Mouse (Mus musculus): ENCODE results near the gene Muc1. TPM values are rescaled to one million over a fixed set of nuclear protein-coding genes. Genes with fewer than 3 reads are reported as not detected.

Gene Muc1
- polyA plus RNA-seq, 1 experiment, result not detected

DNA sequence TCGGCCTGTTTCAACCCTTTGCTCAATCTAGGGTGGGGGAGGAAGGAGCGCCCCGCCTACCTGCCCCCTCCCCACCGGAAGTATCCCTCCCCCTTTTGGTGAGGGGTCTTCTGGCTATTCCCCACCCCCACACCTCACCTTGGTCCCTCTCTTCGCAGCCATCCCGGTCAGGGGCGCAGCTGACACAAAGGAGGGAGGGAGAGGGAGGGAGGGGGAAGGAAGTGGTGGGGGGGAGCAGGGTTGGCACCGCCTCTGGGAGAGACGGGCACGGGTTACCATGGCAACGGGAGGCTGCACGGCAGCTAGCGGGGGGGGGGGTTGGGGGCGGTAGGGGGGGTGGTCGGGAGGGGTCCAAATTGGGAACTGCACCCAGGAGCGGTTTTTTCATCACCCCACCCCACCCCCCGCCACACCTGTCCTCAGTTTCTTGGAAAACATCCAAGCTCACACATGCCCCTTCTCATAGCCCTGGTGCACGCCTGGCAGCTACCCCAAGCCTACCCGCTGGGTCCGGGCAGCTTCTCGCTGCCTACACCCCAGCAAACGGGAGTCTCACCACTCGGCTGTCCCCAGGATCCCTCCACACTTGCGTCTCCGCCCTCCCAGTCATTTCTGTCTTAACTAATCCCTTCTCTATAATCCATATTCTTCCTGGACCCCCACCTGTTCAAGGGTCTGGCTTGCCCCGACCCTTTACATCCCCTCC, 16.3 kb downstream of the Muc1 start:
- TF ChIP-seq CTCF (IDR thresholded peaks at IDR 0.05; ENCODE audit: low read depth, low read length) (no peak), POLR2A (IDR thresholded peaks at IDR 0.05; ENCODE audit: borderline replicate concordance, low read depth, low read length) (no peak)
- H3K4me3 ChIP-seq (ENCODE audit: insufficient read depth, low read length), result peak overlapping the region; percentile 30
- H3K27ac ChIP-seq (ENCODE audit: insufficient read depth, low read depth, low read length), result no peak overlapping the region
- peaks cover 10% of the 10 kb centered on the region for H3K4me1 ChIP-seq (ENCODE audit: control insufficient read depth, insufficient read depth, low read length)

- Histone ChIP-seq H3K4me1 (ENCODE audit: control insufficient read depth, insufficient read depth, low read length) (peaks cover 16% of the 10 kb centered on the region), H3K4me3 (ENCODE audit: insufficient read depth, low read length) (peak within 1 kb of the TSS; percentile 81), H3K27ac (ENCODE audit: insufficient read depth, low read depth, low read length) (peak within 1 kb of the TSS; percentile 43)
- TF ChIP-seq CTCF (IDR thresholded peaks at IDR 0.05; ENCODE audit: low read depth, low read length), result 0 out of 2 replicates have a peak, but pooled peaks have one; percentile 0
- TF ChIP-seq POLR2A (IDR thresholded peaks at IDR 0.05; ENCODE audit: borderline replicate concordance, low read depth, low read length), result no peak
Observed at GRCm38 (mm10) chr3:89245688-89246171, 16.9 kb downstream of the Muc1 start, which contains the start of gene Krtcap2. Krtcap2 (plus strand) TSS chr3:89245966.

- Histone ChIP-seq H3K4me1 (ENCODE audit: control insufficient read depth, insufficient read depth, low read length) (peaks cover 23% of the 10 kb centered on the region), H3K27ac (ENCODE audit: insufficient read depth, low read depth, low read length) (peak within 1 kb of the TSS; percentile 43), H3K4me3 (ENCODE audit: insufficient read depth, low read length) (peak within 1 kb of the TSS; percentile 81)
- no peak for TF ChIP-seq POLR2A (IDR thresholded peaks at IDR 0.05; ENCODE audit: borderline replicate concordance, low read depth, low read length)
- peak; percentile 55 for TF ChIP-seq CTCF (IDR thresholded peaks at IDR 0.05; ENCODE audit: low read depth, low read length)
Observed at GRCm38 (mm10) chr3:89246261-89247100, 17.6 kb downstream of the Muc1 start, which contains the start of gene Trim46. Trim46 (minus strand) TSS chr3:89246309.

DNA sequence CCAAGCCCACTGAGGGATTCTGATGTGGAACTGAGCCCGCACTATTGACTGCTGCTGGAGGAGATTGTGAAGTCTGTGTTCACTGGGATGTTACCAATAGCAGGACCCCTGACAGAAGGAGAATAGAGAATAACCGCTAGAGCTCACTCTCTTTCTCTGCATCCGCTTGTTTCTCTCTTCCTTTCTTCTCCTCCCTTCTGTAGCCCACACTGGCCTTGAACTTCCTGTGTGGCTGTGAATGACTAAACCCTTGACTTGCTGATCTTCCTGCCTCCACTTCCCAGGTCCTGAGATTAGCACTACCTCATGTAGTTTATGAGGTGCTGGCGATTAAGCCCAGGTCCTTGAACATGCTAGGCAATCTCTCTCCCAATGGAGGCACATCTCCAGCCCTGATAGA, 18.6 kb downstream of the Muc1 start:
- Histone ChIP-seq H3K4me1 (ENCODE audit: control insufficient read depth, insufficient read depth, low read length) (peaks cover 28% of the 10 kb centered on the region), H3K27ac (ENCODE audit: insufficient read depth, low read depth, low read length) (no peak overlapping the region), H3K4me3 (ENCODE audit: insufficient read depth, low read length) (peak overlapping the region; percentile 81; the same call in 1 of the 2 replicates)
- no peak for TF ChIP-seq CTCF (IDR thresholded peaks at IDR 0.05; ENCODE audit: low read depth, low read length)
- TF ChIP-seq POLR2A (IDR thresholded peaks at IDR 0.05; ENCODE audit: borderline replicate concordance, low read depth, low read length), result no peak

DNA sequence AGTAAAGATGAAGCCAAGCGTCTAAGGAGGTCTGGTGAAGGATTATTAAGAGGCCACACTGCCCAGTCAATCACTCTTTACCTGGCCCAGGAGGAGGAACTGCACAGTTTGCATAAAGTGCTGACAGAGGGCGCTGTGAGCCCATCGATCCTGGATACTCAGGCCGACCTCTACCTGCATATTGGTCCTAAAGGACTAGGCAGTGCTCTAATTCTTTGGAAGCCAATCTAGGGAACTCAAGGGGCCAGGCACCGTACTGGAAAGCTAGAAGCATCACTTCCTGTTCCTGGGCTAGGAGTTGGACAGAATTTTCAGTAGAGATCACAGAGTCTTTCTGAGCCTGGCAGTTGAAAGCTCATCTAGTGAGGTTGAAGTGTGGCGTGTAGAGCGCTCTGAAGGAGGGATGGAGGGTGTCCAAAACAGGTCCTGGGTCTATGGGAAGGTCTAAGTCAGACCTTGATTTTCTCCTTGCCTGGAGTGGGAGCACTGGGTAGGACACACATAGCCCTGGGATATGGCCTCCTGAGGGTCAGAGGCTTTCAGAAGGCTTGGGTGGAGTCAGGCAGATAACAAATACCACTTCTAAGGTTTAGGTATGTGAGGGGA, 21.7 kb downstream of the Muc1 start:
- Histone ChIP-seq H3K4me3 (ENCODE audit: insufficient read depth, low read length) (no peak overlapping the region), H3K27ac (ENCODE audit: insufficient read depth, low read depth, low read length) (no peak overlapping the region), H3K4me1 (ENCODE audit: control insufficient read depth, insufficient read depth, low read length) (peaks cover 26% of the 10 kb centered on the region)
- no peak for TF ChIP-seq POLR2A (IDR thresholded peaks at IDR 0.05; ENCODE audit: borderline replicate concordance, low read depth, low read length)
- TF ChIP-seq CTCF (IDR thresholded peaks at IDR 0.05; ENCODE audit: low read depth, low read length), result no peak

DNA sequence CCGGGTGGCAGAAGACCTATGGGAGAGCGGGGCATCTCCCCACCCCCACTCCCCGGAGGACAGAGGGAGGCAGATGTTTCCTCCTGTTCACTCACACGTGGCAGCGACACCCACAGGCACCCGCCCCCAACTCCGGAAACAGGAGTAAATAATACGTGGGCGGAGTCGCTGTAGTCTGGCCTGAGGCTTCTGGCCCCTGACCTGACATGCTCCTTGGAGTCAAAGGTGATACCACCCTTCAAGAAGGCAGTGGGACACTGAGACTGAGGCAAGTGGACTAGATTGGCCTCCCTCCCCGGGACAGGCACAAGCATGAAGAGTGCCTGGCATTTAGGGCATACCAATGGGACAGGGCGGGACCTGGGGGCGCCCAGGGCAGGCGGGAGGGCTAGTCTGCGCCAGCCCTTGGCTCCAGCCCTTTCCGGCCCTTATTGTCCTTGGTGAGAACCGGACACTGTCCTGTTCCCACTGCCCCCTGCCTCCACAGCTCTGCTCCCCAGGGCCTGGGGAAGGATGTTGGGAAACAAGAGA, 22.6 kb downstream of the Muc1 start:
- Histone ChIP-seq H3K27ac (ENCODE audit: insufficient read depth, low read depth, low read length) (no peak overlapping the region), H3K4me3 (ENCODE audit: insufficient read depth, low read length) (peak overlapping the region; percentile 20)
- TF ChIP-seq CTCF (IDR thresholded peaks at IDR 0.05; ENCODE audit: low read depth, low read length), result no peak
- TF ChIP-seq POLR2A (IDR thresholded peaks at IDR 0.05; ENCODE audit: borderline replicate concordance, low read depth, low read length), result no peak

DNA sequence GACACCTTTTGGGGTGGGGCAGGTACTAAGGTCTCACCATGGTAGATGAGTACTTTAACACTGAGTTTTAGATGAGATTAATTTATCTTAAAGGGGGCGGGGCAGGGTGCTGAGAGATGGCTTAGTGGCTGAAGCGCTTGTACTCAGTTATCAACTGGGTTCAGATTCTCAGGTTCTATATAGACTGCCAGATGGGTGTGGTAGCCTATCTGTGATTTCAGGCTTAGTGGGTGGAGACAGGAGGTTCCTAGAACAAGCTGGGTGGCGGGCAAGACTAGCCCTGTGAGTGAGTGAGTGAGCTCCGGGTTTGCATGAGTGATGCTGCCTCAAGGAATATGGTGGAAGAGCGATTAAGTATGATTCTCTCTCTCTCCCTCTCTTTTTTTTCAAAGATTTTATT, 26.1 kb downstream of the Muc1 start:
- Histone ChIP-seq H3K27ac (ENCODE audit: insufficient read depth, low read depth, low read length) (no peak overlapping the region), H3K4me1 (ENCODE audit: control insufficient read depth, insufficient read depth, low read length) (peaks cover 22% of the 10 kb centered on the region), H3K4me3 (ENCODE audit: insufficient read depth, low read length) (no peak overlapping the region)
- no peak for TF ChIP-seq CTCF (IDR thresholded peaks at IDR 0.05; ENCODE audit: low read depth, low read length)
- TF ChIP-seq POLR2A (IDR thresholded peaks at IDR 0.05; ENCODE audit: borderline replicate concordance, low read depth, low read length), result no peak

More for the DNA sequence above, 22.6 kb downstream of the Muc1 start:
- peaks cover 30% of the 10 kb centered on the region for H3K4me1 ChIP-seq (ENCODE audit: control insufficient read depth, insufficient read depth, low read length)

DNA sequence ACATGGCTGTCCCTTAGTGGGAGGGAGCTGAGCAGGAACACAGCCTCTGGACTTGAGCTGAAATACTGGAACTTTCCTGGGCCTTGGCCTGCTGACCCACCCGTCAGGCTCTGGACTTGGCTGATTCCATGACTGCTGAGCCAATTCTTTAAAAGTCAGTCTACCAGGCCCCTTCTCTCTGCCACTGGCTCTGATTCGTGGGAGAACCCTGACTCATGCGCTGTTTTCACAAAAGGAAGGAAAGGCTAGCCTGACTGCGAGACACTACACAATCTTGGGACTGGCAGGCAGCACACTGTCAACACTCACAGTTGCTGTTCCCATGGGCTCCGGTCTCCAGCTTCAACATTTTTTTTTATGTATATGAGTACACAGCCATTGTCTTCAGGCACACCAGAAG, 27.3 kb downstream of the Muc1 start:
- TF ChIP-seq POLR2A (IDR thresholded peaks at IDR 0.05; ENCODE audit: borderline replicate concordance, low read depth, low read length) (no peak), CTCF (IDR thresholded peaks at IDR 0.05; ENCODE audit: low read depth, low read length) (no peak)
- Histone ChIP-seq H3K4me3 (ENCODE audit: insufficient read depth, low read length) (no peak overlapping the region), H3K4me1 (ENCODE audit: control insufficient read depth, insufficient read depth, low read length) (peaks cover 12% of the 10 kb centered on the region), H3K27ac (ENCODE audit: insufficient read depth, low read depth, low read length) (no peak overlapping the region)

DNA sequence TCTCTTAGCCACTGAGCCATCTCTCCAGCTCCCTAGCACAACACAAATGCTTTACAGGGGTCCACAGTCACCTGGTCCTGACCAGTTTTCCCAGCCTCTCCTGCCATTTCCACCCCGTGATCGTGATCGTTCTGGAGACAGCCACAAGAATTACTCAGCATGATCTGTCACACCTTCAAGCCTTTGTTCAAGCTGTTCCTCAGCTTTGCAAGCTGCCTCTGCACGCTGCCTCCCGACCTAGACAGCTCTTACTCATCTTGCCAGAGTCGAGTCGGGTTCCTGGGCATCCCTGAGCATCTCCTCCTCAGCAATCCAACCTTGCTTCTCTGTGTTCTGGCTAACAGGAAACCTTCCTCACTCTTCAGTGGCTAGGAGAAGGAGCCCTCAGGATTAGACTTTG, 30.2 kb downstream of the Muc1 start, which contains the start of gene Dpm3:
TSS of gene Dpm3 (plus strand) at position 283 of the 400 bp plus-strand sequence.
- TF ChIP-seq POLR2A (IDR thresholded peaks at IDR 0.05; ENCODE audit: borderline replicate concordance, low read depth, low read length), result no peak
- TF ChIP-seq CTCF (IDR thresholded peaks at IDR 0.05; ENCODE audit: low read depth, low read length), result no peak
- no peak within 1 kb of the TSS for H3K4me3 ChIP-seq (ENCODE audit: insufficient read depth, low read length)
- H3K4me1 ChIP-seq (ENCODE audit: control insufficient read depth, insufficient read depth, low read length), result peaks cover 8% of the 10 kb centered on the region; the same call in 1 of the 2 replicates
- H3K27ac ChIP-seq (ENCODE audit: insufficient read depth, low read depth, low read length), result no peak within 1 kb of the TSS

Measured in bone marrow macrophage, adult 2 months (primary cell).